Mouse (Mus musculus): ENCODE measurements around the gene Cdk5rap2. TPM values are rescaled to one million over a fixed set of nuclear protein-coding genes. Genes with fewer than 3 reads are reported as not detected.

The Cdk5rap2 gene
- polyA plus RNA-seq, 1 experiment from 2014 or later: 10.6 TPM

DNA sequence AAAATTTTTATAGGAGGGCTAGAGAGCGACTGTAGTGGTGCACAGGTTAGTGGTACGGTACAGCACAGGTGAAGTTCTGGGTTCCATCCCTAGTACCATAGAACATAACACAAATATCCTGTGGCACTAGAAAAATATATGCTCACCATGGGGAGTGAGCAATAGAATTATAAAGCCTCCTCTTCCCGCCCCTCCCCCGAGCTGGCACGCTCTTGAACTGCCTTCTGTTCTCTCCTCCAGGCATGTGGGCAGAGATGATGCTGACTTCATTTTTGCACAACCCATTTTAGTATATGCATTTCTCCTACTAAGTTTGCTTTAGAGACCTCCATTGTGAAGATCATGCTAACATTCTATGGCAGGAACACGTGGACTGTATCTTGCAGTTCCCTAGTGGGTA, 152.0 kb downstream of the Cdk5rap2 start:
- peak; percentile 24; the same call in 1 of the 2 replicates for ATAC-seq (ENCODE audit: low read depth)
- peaks cover 24% of the 10 kb centered on the region for H3K4me1 ChIP-seq (replicated peaks)
- no peak overlapping the region for H3K4me2 ChIP-seq
- no peaks in the 10 kb centered on the region for H3K9me3 ChIP-seq
- H3K36me3 ChIP-seq: peaks cover 40% of the 10 kb centered on the region
- H3K27me3 ChIP-seq: no peaks in the 10 kb centered on the region
- 70% methylated on average over 6 of the region's 6 CpGs for WGBS
- no peak overlapping the region for H3K9ac ChIP-seq
- no peak overlapping the region for H3K4me3 ChIP-seq
- no peak overlapping the region; the same call in 1 of the 2 replicates for H3K27ac ChIP-seq (replicated peaks)

- Histone ChIP-seq H3K9ac (no peak overlapping the region), H3K27ac (replicated peaks) (0 out of 2 replicates have a peak overlapping the region, but pooled peaks have one; percentile 29), H3K27me3 (no peaks in the 10 kb centered on the region), H3K4me1 (replicated peaks) (0 out of 2 replicates have a peak, but pooled peaks cover 3% of the 10 kb centered on the region), H3K4me3 (no peak overlapping the region), H3K36me3 (peaks cover 40% of the 10 kb centered on the region), H3K4me2 (no peak overlapping the region), H3K9me3 (no peaks in the 10 kb centered on the region)
- peak; percentile 43; the same call in 1 of the 2 replicates for ATAC-seq (ENCODE audit: low read depth)
- WGBS: 84% methylated on average over 5 of the region's 5 CpGs
These were observed 158.5 kb downstream of the Cdk5rap2 start for GRCm38 (mm10) chr4:70251782-70252181.

- Histone ChIP-seq H3K9ac (no peak overlapping the region), H3K4me2 (no peak overlapping the region), H3K4me3 (no peak overlapping the region), H3K27me3 (no peaks in the 10 kb centered on the region), H3K36me3 (peaks cover 60% of the 10 kb centered on the region), H3K4me1 (replicated peaks) (peaks cover 9% of the 10 kb centered on the region; the same call in 1 of the 2 replicates), H3K9me3 (no peaks in the 10 kb centered on the region), H3K27ac (replicated peaks) (no peak overlapping the region)
- no peak for ATAC-seq (ENCODE audit: low read depth)
- WGBS: 74% methylated on average over 6 of the region's 6 CpGs
These were observed 164.5 kb downstream of the Cdk5rap2 start for GRCm38 (mm10) chr4:70245706-70246105.

DNA sequence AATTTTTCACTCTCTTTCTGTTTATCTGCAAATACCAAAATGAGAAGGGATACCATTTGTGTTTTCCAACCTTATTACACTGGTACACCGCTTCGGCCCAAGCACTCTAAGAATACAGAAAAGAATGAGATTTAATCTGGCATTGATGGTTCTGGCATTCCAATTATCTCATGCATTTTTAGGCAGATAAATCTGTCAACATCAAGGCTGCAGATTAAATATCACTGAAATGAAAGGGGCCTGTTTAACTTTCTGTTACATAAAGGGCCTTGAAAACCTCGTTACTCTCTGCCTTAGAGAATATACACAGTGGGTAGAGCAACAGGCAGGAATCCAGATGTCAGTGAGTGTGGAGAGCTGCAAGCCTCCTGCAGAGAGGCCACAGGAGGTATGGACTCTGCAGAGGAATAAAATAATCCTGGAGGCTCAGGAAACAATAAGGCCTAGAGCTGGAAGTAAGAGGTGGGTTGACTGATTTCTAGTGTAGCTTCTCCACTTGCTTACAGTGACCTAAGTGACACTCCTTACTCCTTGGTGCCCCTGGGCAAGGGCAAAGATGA, 166.6 kb downstream of the Cdk5rap2 start:
- Histone ChIP-seq H3K36me3 (peaks cover 70% of the 10 kb centered on the region), H3K4me1 (replicated peaks) (peaks cover 9% of the 10 kb centered on the region; the same call in 1 of the 2 replicates), H3K27me3 (no peaks in the 10 kb centered on the region), H3K4me3 (no peak overlapping the region), H3K9ac (no peak overlapping the region), H3K9me3 (no peaks in the 10 kb centered on the region), H3K27ac (replicated peaks) (no peak overlapping the region), H3K4me2 (no peak overlapping the region)
- 72% methylated on average over 3 of the region's 3 CpGs for WGBS
- no peak for ATAC-seq (ENCODE audit: low read depth)

GRCm38 (mm10) chr4:70239731-70240130, 170.5 kb downstream of the Cdk5rap2 start:
- no peak overlapping the region for H3K27ac ChIP-seq (replicated peaks)
- no peaks in the 10 kb centered on the region for H3K27me3 ChIP-seq
- H3K4me1 ChIP-seq (replicated peaks): peaks cover 3% of the 10 kb centered on the region; the same call in 1 of the 2 replicates
- peaks cover 83% of the 10 kb centered on the region for H3K36me3 ChIP-seq
- ATAC-seq (ENCODE audit: low read depth): no peak
- WGBS: 93% methylated on average over 7 of the region's 7 CpGs
- no peak overlapping the region for H3K9ac ChIP-seq
- no peak overlapping the region for H3K4me2 ChIP-seq
- no peak overlapping the region for H3K4me3 ChIP-seq
- no peaks in the 10 kb centered on the region for H3K9me3 ChIP-seq

GRCm38 (mm10) chr4:70238862-70239261, 171.4 kb downstream of the Cdk5rap2 start:
- H3K27ac ChIP-seq (replicated peaks): no peak overlapping the region
- no peak for ATAC-seq (ENCODE audit: low read depth)

DNA sequence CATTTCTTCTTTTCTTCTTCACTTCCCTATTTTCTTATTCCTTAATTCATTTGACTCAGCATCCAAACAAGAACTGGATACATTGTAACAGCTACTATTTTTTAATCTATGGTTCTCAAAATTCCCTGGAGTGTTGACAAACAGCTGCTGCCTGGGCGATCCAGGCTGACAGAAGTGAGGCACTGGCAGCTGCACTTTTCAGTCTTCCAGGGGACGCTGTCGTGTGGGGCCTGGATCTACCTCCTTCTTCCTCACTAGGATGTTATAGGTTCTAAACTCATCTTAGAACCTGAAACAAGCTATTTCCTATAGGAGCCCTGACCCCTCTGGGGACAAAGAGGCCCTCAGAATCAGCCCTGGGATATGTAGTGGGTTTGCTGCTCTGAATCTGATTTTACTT, 177.9 kb downstream of the Cdk5rap2 start:
- Histone ChIP-seq H3K9ac (no peak overlapping the region), H3K27ac (replicated peaks) (no peak overlapping the region), H3K9me3 (no peaks in the 10 kb centered on the region), H3K27me3 (no peaks in the 10 kb centered on the region), H3K36me3 (peaks cover 29% of the 10 kb centered on the region), H3K4me1 (replicated peaks) (peaks cover 3% of the 10 kb centered on the region; the same call in 1 of the 2 replicates), H3K4me3 (no peak overlapping the region), H3K4me2 (no peak overlapping the region)
- ATAC-seq (ENCODE audit: low read depth): no peak
- 59% methylated on average over 3 of the region's 3 CpGs for WGBS

More at GRCm38 (mm10) chr4:70238862-70239261, 171.4 kb downstream of the Cdk5rap2 start:
- H3K9ac ChIP-seq: no peak overlapping the region
- no peak overlapping the region for H3K4me3 ChIP-seq
- H3K27me3 ChIP-seq: no peaks in the 10 kb centered on the region
- H3K36me3 ChIP-seq: peaks cover 79% of the 10 kb centered on the region
- peaks cover 2% of the 10 kb centered on the region; the same call in 1 of the 2 replicates for H3K4me1 ChIP-seq (replicated peaks)
- H3K4me2 ChIP-seq: no peak overlapping the region
- 95% methylated on average over 6 of the region's 6 CpGs for WGBS
- H3K9me3 ChIP-seq: no peaks in the 10 kb centered on the region

GRCm38 (mm10) chr4:70229874-70230273, 180.4 kb downstream of the Cdk5rap2 start:
- Histone ChIP-seq H3K27me3 (no peaks in the 10 kb centered on the region), H3K4me3 (no peak overlapping the region), H3K9ac (no peak overlapping the region), H3K4me1 (replicated peaks) (peaks cover 3% of the 10 kb centered on the region; the same call in 1 of the 2 replicates), H3K27ac (replicated peaks) (no peak overlapping the region), H3K4me2 (no peak overlapping the region), H3K9me3 (no peaks in the 10 kb centered on the region), H3K36me3 (peaks cover 35% of the 10 kb centered on the region)
- ATAC-seq (ENCODE audit: low read depth): no peak
- 95% methylated on average over 4 of the region's 4 CpGs for WGBS

DNA sequence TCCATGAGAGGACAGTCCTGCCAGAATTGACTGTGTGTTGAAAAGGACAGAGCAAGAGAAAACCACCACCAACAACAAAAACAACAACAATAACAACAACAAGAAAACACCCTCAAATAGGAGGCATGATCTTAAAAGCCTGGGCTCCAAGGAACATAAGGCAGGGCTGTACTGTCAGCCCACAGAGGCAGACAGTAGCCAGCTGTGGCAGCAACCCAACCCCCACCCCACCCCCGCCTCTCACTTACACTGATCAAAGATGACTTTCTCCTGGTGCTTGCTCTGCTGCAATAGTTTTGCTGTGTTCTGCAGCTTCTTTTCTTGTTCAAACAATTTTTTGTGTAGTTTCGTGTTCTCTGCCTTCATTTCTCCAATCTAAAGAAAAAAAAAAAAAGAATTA, 181.9 kb downstream of the Cdk5rap2 start:
- ATAC-seq (ENCODE audit: low read depth): no peak

GRCm38 (mm10) chr4:70227667-70228066, 182.6 kb downstream of the Cdk5rap2 start:
- Histone ChIP-seq H3K36me3 (peaks cover 50% of the 10 kb centered on the region), H3K4me2 (no peak overlapping the region), H3K4me1 (replicated peaks) (peaks cover 3% of the 10 kb centered on the region; the same call in 1 of the 2 replicates), H3K9me3 (no peaks in the 10 kb centered on the region), H3K4me3 (no peak overlapping the region), H3K27me3 (no peaks in the 10 kb centered on the region), H3K9ac (no peak overlapping the region), H3K27ac (replicated peaks) (no peak overlapping the region)
- no peak for ATAC-seq (ENCODE audit: low read depth)
- 78% methylated on average over 3 of the region's 3 CpGs for WGBS

More for the DNA sequence above, 181.9 kb downstream of the Cdk5rap2 start:
- H3K4me2 ChIP-seq: no peak overlapping the region
- peaks cover 3% of the 10 kb centered on the region; the same call in 1 of the 2 replicates for H3K4me1 ChIP-seq (replicated peaks)
- no peak overlapping the region for H3K27ac ChIP-seq (replicated peaks)
- H3K27me3 ChIP-seq: no peaks in the 10 kb centered on the region
- WGBS: 75% methylated on average over 2 of the region's 2 CpGs
- peaks cover 44% of the 10 kb centered on the region for H3K36me3 ChIP-seq
- H3K9ac ChIP-seq: no peak overlapping the region
- no peaks in the 10 kb centered on the region for H3K9me3 ChIP-seq
- H3K4me3 ChIP-seq: no peak overlapping the region

DNA sequence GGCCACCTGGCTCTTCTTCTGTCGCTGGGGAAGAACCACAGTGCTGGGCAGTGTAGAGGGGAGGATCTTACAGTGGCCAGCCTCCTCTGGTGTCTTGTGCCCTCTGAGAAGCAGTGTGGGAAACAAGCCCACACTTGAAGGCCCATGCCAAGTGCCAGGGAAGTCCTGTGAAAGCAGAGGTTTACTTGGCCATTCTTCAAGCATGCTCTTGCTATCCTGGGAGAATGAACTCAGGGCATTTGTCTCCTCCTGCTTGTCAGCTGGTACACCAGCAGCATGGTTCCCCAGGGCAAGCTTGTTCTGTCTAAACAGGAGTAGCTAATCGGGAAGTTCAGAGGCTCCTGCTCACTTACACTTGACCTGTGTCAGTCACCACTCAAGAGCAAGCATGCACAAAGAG, 185.7 kb downstream of the Cdk5rap2 start:
- no peaks in the 10 kb centered on the region for H3K27me3 ChIP-seq
- no peaks in the 10 kb centered on the region for H3K9me3 ChIP-seq
- peaks cover 21% of the 10 kb centered on the region for H3K4me1 ChIP-seq (replicated peaks)
- 82% methylated on average over 2 of the region's 2 CpGs for whole genome bisulfite sequencing
- H3K27ac ChIP-seq (replicated peaks): no peak overlapping the region
- no peak for ATAC-seq (ENCODE audit: low read depth)
- H3K36me3 ChIP-seq: peaks cover 65% of the 10 kb centered on the region
- H3K4me2 ChIP-seq: no peak overlapping the region
- no peak overlapping the region for H3K4me3 ChIP-seq
- H3K9ac ChIP-seq: no peak overlapping the region

GRCm38 (mm10) chr4:70221878-70222277, 188.4 kb downstream of the Cdk5rap2 start:
- WGBS: 80% methylated on average over 3 of the region's 3 CpGs
- Histone ChIP-seq H3K9me3 (no peaks in the 10 kb centered on the region), H3K36me3 (peaks cover 58% of the 10 kb centered on the region), H3K4me1 (replicated peaks) (peaks cover 17% of the 10 kb centered on the region), H3K27ac (replicated peaks) (no peak overlapping the region), H3K27me3 (no peaks in the 10 kb centered on the region), H3K4me3 (no peak overlapping the region), H3K4me2 (no peak overlapping the region), H3K9ac (no peak overlapping the region)
- ATAC-seq (ENCODE audit: low read depth): no peak

DNA sequence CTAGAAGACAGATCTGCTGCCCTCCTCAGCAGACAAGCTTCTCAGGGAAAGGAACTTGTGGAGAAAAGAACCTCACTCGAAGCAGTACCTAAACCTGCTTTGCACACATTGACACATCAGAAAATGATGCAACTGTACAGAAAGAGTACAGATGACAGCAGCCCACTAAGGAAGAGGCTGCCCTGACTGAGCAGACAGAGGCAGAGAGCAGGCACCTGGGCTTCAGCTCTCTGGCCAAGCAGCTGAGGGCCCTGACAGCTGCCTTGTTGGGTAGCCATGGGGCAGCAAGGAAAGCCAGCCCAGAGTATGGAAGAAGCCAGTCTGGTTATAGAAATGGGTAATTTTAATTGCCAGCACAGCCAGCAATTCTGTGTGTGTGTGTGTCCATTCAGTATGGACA, 188.9 kb downstream of the Cdk5rap2 start:
- peaks cover 17% of the 10 kb centered on the region for H3K4me1 ChIP-seq (replicated peaks)
- H3K36me3 ChIP-seq: peaks cover 53% of the 10 kb centered on the region
- no peak for ATAC-seq (ENCODE audit: low read depth)
- no peak overlapping the region for H3K9ac ChIP-seq
- 92% methylated on average over 1 of the region's 1 CpGs for WGBS
- H3K4me3 ChIP-seq: no peak overlapping the region
- H3K9me3 ChIP-seq: no peaks in the 10 kb centered on the region
- no peak overlapping the region for H3K4me2 ChIP-seq
- no peak overlapping the region for H3K27ac ChIP-seq (replicated peaks)
- H3K27me3 ChIP-seq: no peaks in the 10 kb centered on the region
